Mouse (Mus musculus): Measurements from ENCODE around the gene Gorasp1. TPM values are rescaled to one million over a fixed set of nuclear protein-coding genes. Genes with fewer than 3 reads are reported as not detected.

The Gorasp1 gene
- polyA plus RNA-seq, 1 experiment from 2014 or later = 16.7 TPM

GRCm38 (mm10) chr9:119890692-119891091 lies 46.7 kb downstream of the Gorasp1 start:
- 51% methylated on average over 2 of the region's 2 CpGs for WGBS
- ATAC-seq (no peak), DNase-seq (ENCODE audit: low spot score) (peak; percentile 49)

GRCm38 (mm10) chr9:119889446-119889845 lies 47.9 kb downstream of the Gorasp1 start:
- H3K4me1 ChIP-seq (ENCODE audit: insufficient read depth, low read depth, low read length) = no peaks in the 10 kb centered on the region
- no peaks in the 10 kb centered on the region for H3K9me3 ChIP-seq (ENCODE audit: low read length)
- no peak overlapping the region for H3K4me3 ChIP-seq (ENCODE audit: low read depth, low read length)
- DNase-seq (ENCODE audit: low spot score) = no peak
- H3K9ac ChIP-seq (replicated peaks; ENCODE audit: low read depth) = no peak overlapping the region
- WGBS = 77% methylated on average over 9 of the region's 9 CpGs
- H3K4me2 ChIP-seq (replicated peaks; ENCODE audit: low read depth, low read length) = no peak overlapping the region
- no peaks in the 10 kb centered on the region for H3K36me3 ChIP-seq (ENCODE audit: insufficient read depth, low read length)
- ATAC-seq = no peak
- no peak overlapping the region for H3K27ac ChIP-seq (ENCODE audit: low read length)
- H3K27me3 ChIP-seq (replicated peaks; ENCODE audit: insufficient read depth, low read length) = no peaks in the 10 kb centered on the region
- TF ChIP-seq CTCF (IDR thresholded peaks at IDR 0.05) = no peak
- no peak for TF ChIP-seq EP300 (IDR thresholded peaks at IDR 0.05)

More at GRCm38 (mm10) chr9:119890692-119891091, 46.7 kb downstream of the Gorasp1 start:
- no peaks in the 10 kb centered on the region for H3K36me3 ChIP-seq (ENCODE audit: insufficient read depth, low read length)
- peaks cover 4% of the 10 kb centered on the region; the same call in 1 of the 2 replicates for H3K4me1 ChIP-seq (ENCODE audit: insufficient read depth, low read depth, low read length)
- H3K4me2 ChIP-seq (replicated peaks; ENCODE audit: low read depth, low read length) = no peak overlapping the region
- H3K27ac ChIP-seq (ENCODE audit: low read length) = no peak overlapping the region
- H3K27me3 ChIP-seq (replicated peaks; ENCODE audit: insufficient read depth, low read length) = no peaks in the 10 kb centered on the region
- H3K4me3 ChIP-seq (ENCODE audit: low read depth, low read length) = no peak overlapping the region
- TF ChIP-seq CTCF (IDR thresholded peaks at IDR 0.05) (peak; percentile 71), EP300 (IDR thresholded peaks at IDR 0.05) (no peak)
- H3K9me3 ChIP-seq (ENCODE audit: low read length) = no peaks in the 10 kb centered on the region
- no peak overlapping the region for H3K9ac ChIP-seq (replicated peaks; ENCODE audit: low read depth)

GRCm38 (mm10) chr9:119888843-119889246 lies 48.5 kb downstream of the Gorasp1 start:
- Histone ChIP-seq H3K27me3 (replicated peaks; ENCODE audit: insufficient read depth, low read length) (no peaks in the 10 kb centered on the region), H3K4me3 (ENCODE audit: low read depth, low read length) (no peak overlapping the region), H3K27ac (ENCODE audit: low read length) (no peak overlapping the region), H3K4me1 (ENCODE audit: insufficient read depth, low read depth, low read length) (no peaks in the 10 kb centered on the region), H3K36me3 (ENCODE audit: insufficient read depth, low read length) (no peaks in the 10 kb centered on the region), H3K9ac (replicated peaks; ENCODE audit: low read depth) (no peak overlapping the region), H3K9me3 (ENCODE audit: low read length) (no peaks in the 10 kb centered on the region), H3K4me2 (replicated peaks; ENCODE audit: low read depth, low read length) (no peak overlapping the region)
- WGBS = 76% methylated on average over 2 of the region's 2 CpGs
- DNase-seq (ENCODE audit: low spot score) (no peak), ATAC-seq (no peak)
- no peak for TF ChIP-seq EP300 (IDR thresholded peaks at IDR 0.05)

DNA sequence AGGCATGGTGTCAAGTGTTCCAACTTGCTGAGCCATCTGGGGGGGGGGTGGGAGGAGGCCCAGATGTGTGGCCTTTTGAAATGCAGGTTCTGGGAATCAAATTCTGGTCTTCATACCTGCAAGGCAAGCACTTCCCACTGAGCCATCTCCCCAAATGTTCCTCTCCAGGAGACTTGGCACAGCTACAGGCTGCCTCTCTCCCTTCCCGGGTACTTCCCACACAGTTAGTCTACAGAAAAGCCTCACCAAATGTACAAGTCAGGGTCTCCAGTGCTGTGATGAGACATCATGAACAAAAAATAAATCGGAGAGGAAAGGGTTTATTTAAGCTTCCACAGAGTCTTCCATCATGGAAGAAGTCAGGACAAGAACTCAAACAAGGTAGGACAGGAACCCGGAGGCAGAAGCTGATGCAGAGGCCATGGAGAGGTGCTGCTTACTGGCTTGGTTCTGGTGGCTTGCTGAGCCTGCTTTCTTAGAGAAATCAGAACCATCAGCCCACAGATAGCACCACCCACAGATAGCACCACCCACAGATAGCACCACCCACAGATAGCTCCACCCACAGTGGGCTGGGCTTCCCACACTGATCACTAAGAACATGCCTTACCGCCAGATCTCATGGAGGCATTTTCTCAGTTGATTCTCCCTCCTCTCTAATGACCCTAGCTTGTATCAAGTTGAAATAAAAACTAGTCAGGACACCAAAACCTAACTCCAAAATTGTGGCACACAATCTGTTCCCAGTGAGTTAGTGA lies 50.0 kb downstream of the Gorasp1 start:
- Histone ChIP-seq H3K4me3 (ENCODE audit: low read depth, low read length) (no peak overlapping the region), H3K9ac (replicated peaks; ENCODE audit: low read depth) (no peak overlapping the region), H3K9me3 (ENCODE audit: low read length) (no peaks in the 10 kb centered on the region), H3K4me2 (replicated peaks; ENCODE audit: low read depth, low read length) (no peak overlapping the region), H3K4me1 (ENCODE audit: insufficient read depth, low read depth, low read length) (no peaks in the 10 kb centered on the region), H3K27ac (ENCODE audit: low read length) (no peak overlapping the region), H3K36me3 (ENCODE audit: insufficient read depth, low read length) (no peaks in the 10 kb centered on the region), H3K27me3 (replicated peaks; ENCODE audit: insufficient read depth, low read length) (no peaks in the 10 kb centered on the region)
- WGBS = 65% methylated on average over 4 of the region's 4 CpGs
- DNase-seq (ENCODE audit: low spot score) (no peak), ATAC-seq (no peak)
- TF ChIP-seq CTCF (IDR thresholded peaks at IDR 0.05) = no peak
- no peak for TF ChIP-seq EP300 (IDR thresholded peaks at IDR 0.05)

Other genes with a start within 250 kb of the Gorasp1 start
- 0.02 TPM in 2 replicates for gene Scn10a, start 218.2 kb downstream of the Gorasp1 start, polyA plus RNA-seq (2015; fragmentation: Nextera tagmentation; extraction: Ambion mirVana)
- not detected in 2 replicates for gene Scn11a, start 112.1 kb downstream of the Gorasp1 start, polyA plus RNA-seq (2015; fragmentation: Nextera tagmentation; extraction: Ambion mirVana)
- gene Wdr48, start 42.7 kb downstream of the Gorasp1 start, polyA plus RNA-seq (2015; fragmentation: Nextera tagmentation; extraction: Ambion mirVana) = 27.8 and 30.3 TPM in 2 replicates
- 1.8 and 2.3 TPM in 2 replicates for gene Ttc21a, start within 50 bp of the Gorasp1 start, polyA plus RNA-seq (2015; fragmentation: Nextera tagmentation; extraction: Ambion mirVana)
- gene Csrnp1, start 47.1 kb upstream of the Gorasp1 start, polyA plus RNA-seq (2015; fragmentation: Nextera tagmentation; extraction: Ambion mirVana) = 9.4 and 10.5 TPM in 2 replicates
- gene Xirp1, start 86.0 kb upstream of the Gorasp1 start, polyA plus RNA-seq (2015; fragmentation: Nextera tagmentation; extraction: Ambion mirVana) = 0.21 and 0.35 TPM in 2 replicates
- gene Cx3cr1, start 132.3 kb upstream of the Gorasp1 start, polyA plus RNA-seq (2015; fragmentation: Nextera tagmentation; extraction: Ambion mirVana) = 8.0 and 9.3 TPM in 2 replicates
- 0.23 TPM in 2 replicates for gene Ccr8, start 154.5 kb upstream of the Gorasp1 start, polyA plus RNA-seq (2015; fragmentation: Nextera tagmentation; extraction: Ambion mirVana)
- gene Slc25a38, start 172.8 kb upstream of the Gorasp1 start, polyA plus RNA-seq (2015; fragmentation: Nextera tagmentation; extraction: Ambion mirVana) = 20.0 and 20.9 TPM in 2 replicates
- gene Rpsa, start 190.1 kb upstream of the Gorasp1 start, polyA plus RNA-seq (2015; fragmentation: Nextera tagmentation; extraction: Ambion mirVana) = 616 and 675 TPM in 2 replicates
- not detected in 2 replicates for gene Mobp, start 212.1 kb upstream of the Gorasp1 start, polyA plus RNA-seq (2015; fragmentation: Nextera tagmentation; extraction: Ambion mirVana)